Mouse (Mus musculus) CD4-positive naive resting alpha-beta T cell, adult 76 days (primary cell): ENCODE results near the gene Vmn1r229. TPM values are rescaled to one million over a fixed set of nuclear protein-coding genes. Genes with fewer than 3 reads are reported as not detected.

ENCODE experiments used
- total RNA-seq: library from RNA; stranded (reverse); gene quantifications from one replicate; pipeline ENCODE4 v1.2.4, GENCODE M21; 2023

Vmn1r229 gene
- total RNA-seq: not detected

DNA sequence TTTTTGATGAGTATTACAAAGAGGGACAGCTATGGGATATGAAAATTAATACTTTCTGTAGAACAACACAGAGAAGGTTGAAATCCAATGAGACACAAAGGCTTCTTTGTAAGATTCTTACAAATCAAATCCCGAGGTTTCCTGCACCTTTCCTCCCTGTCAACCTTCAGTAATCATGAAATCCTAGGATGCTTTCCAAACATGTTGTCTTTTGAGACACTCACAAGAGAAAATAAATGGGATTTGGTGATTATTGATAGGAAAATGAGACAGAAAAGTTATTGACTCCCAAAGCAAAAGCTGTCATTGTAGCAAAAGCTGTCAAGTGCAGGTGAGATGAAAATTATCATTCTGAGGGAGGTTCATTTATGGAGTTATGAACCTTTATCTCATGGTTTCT is at the start of gene Vmn1r229:
TSS of gene Vmn1r229 (plus strand) at position 301 of the 400 bp plus-strand sequence.

DNA sequence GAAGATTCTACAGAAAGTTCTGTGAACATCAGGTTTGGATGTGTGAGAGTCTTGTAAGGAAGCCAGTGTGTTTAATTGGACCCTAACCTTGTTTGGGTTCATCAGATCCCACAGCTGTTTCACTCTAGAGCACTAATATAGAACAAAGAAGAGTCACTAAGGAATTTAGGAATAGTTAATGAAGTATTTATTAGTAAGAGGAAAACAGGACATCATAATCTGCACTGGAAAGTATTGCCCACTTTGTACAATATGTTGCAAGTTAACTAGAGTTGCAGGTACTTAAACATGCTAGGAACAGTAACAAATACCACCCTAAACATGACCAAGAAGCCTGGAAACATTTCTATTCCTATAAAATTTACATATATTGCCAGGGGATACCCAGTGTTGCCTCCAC is 25.3 kb upstream of the Vmn1r229 start, which contains the start of gene Vmn1r228:
TSS of gene Vmn1r228 (minus strand) at position 101 of the 400 bp plus-strand sequence.

DNA sequence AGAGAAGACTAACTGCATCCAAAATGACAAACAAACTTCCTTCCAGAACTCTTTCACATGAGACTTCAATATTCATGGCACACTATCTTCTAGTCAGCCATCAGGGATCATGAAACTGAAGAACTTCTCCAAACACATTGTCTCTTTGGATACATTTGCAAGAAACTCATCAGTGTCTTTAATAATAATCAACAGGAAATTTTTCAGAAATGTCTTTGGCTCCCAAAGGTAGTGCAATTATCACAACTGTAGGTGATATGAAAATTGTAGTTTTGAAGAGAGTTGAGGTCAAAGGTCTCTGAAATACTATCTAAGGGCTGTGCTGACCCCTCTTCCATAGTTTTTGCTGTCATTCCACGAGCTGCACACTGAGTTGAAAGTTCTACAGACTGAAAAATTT is 28.8 kb downstream of the Vmn1r229 start, which contains the start of gene Vmn1r230:
TSS of gene Vmn1r230 (plus strand) at position 301 of the 400 bp plus-strand sequence.

Other genes starting within 250 kb of the Vmn1r229 start
- gene Vmn2r109, start 246.8 kb upstream of the Vmn1r229 start, total RNA-seq: not detected
- gene Vmn2r110, start 215.1 kb upstream of the Vmn1r229 start, total RNA-seq: not detected
- not detected for gene Fpr-rs3, start 186.7 kb upstream of the Vmn1r229 start, total RNA-seq
- gene Vmn1r226, start 128.7 kb upstream of the Vmn1r229 start, total RNA-seq: not detected
- not detected for gene Vmn1r227, start 81.7 kb upstream of the Vmn1r229 start, total RNA-seq
- not detected for gene Vmn1r228, start 25.4 kb upstream of the Vmn1r229 start, total RNA-seq
- not detected for gene Vmn1r230, start 28.9 kb downstream of the Vmn1r229 start, total RNA-seq
- not detected for gene Vmn1r231, start 93.5 kb downstream of the Vmn1r229 start, total RNA-seq
- gene Vmn1r232, start 108.2 kb downstream of the Vmn1r229 start, total RNA-seq: not detected
- 288 TPM for gene Ppp2r1a, start 133.8 kb downstream of the Vmn1r229 start, total RNA-seq
- gene Vmn1r233, start 184.9 kb downstream of the Vmn1r229 start, total RNA-seq: not detected
- 11.2 TPM for gene Zfp160, start 197.3 kb downstream of the Vmn1r229 start, total RNA-seq